Comparison of ENCODE assay signal across 27 mouse cellular contexts in the genomic region with DNA sequence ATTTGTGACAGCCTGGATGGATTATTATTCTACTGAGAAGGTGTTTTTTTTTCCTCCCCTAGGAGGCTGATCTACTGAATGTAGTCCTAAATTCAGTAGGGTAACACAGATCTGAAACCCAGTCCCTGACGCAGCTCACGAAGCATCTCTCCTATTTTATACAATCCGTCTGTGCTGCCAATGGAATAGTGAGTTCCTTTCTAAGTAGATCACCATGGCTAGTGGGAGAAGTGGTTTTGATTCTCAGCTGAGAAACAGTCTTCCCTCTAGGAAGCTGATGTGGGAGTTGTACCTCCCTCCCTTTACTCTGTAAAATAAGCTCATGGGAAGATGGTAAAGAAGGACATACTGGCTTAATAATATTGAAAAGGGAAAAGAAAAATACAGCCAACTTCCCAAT.
"Had no signal": no experiment of that assay in that cellular context is flagged by ENCODE, and none has a peak within 500 bp of the region (broad histone marks: within the 10 kb centered on the region; RNA-seq: fewer than 3 reads in every experiment).

No protein-coding gene starts in this region.

- H3K4me3 ChIP-seq: limb, embryonic 10.5 days; limb, embryonic 13.5 days; liver, embryonic 12.5 days; liver, embryonic 15.5 days; midbrain, embryonic 10.5 days; midbrain, embryonic 13.5 days; myocyte; neural tube, embryonic 13.5 days had no signal

- ATAC-seq: inflammation-experienced regulatory T-cells, adult 6 months; intestine, embryonic 16.5 days; liver, embryonic 12.5 days; lung, postnatal 0 days; midbrain, embryonic 13.5 days; midbrain, embryonic 16.5 days had no signal

- H3K27me3 ChIP-seq: limb, embryonic 13.5 days; midbrain, embryonic 13.5 days; neural tube, embryonic 13.5 days had no signal

- H3K9ac ChIP-seq: limb, embryonic 13.5 days; liver, embryonic 12.5 days; liver, embryonic 15.5 days; midbrain, embryonic 13.5 days; neural tube, embryonic 13.5 days had no signal

- H3K36me3 ChIP-seq: limb, embryonic 10.5 days; limb, embryonic 13.5 days; liver, embryonic 12.5 days; liver, embryonic 15.5 days; midbrain, embryonic 10.5 days; midbrain, embryonic 13.5 days; neural tube, embryonic 13.5 days had no signal

- DNase-seq: kidney, adult 18-20 months; kidney, adult 9 months; kidney, postnatal 14 days; kidney, postnatal 4 days; layer of hippocampus, adult 9-11 months; layer of hippocampus, postnatal 36 days; liver; lung, adult 18-20 months; retina, postnatal 1 day; right cerebral cortex, postnatal 14 days; right cerebral cortex, postnatal 4 days; thymus, adult 2 months; thymus, postnatal 14 days; thymus, postnatal 4 days had no signal

- H3K9me3 ChIP-seq: limb, embryonic 10.5 days; limb, embryonic 13.5 days; liver, embryonic 12.5 days; liver, embryonic 15.5 days; midbrain, embryonic 10.5 days; midbrain, embryonic 13.5 days; neural tube, embryonic 13.5 days had no signal

- H3K4me2 ChIP-seq: limb, embryonic 13.5 days; liver, embryonic 12.5 days; liver, embryonic 15.5 days; midbrain, embryonic 13.5 days had no signal

- H3K27ac ChIP-seq: limb, embryonic 10.5 days; limb, embryonic 13.5 days; liver, embryonic 12.5 days; liver, embryonic 15.5 days; macrophage; midbrain, embryonic 10.5 days; midbrain, embryonic 13.5 days; neural tube, embryonic 13.5 days had no signal

- H3K4me1 ChIP-seq: liver, embryonic 15.5 days had no signal
